Mouse (Mus musculus) midbrain, embryonic 16.5 days (tissue): ENCODE measurements at regions not wholly inside any gene's neighbourhood (a gene's known extent, or its start where the extent isn't known, plus 50 kb on each side); places are given as distances from the start of the nearest gene placed in this dataset.

Source experiments
- ATAC-seq: fragments of 200-750 bp; cut with Nextera tagmentation; 2 replicates; pipeline ENCODE4 v1.8.0; 2017; ENCODE audit warnings: moderate TSS enrichment
- H3K27ac ChIP-seq: fragments of 300-500 bp; sonication (generic); 2 replicates; pipeline ENCODE4 v1.5.1; 2014; ENCODE audit warnings: mild to moderate bottlenecking, low read length, mixed read lengths
- H3K27me3 ChIP-seq: fragments of 300-500 bp; sonication (generic); 2 replicates; pipeline ENCODE4 v1.6.1; 2014; ENCODE audit warnings: low read depth, low read length, mixed read lengths; ENCODE audit not compliant: control insufficient read depth, insufficient read depth
- H3K36me3 ChIP-seq: fragments of 300-500 bp; sonication (generic); 2 replicates; pipeline ENCODE4 v1.6.1; 2014; ENCODE audit warnings: mild to moderate bottlenecking, low read length, moderate library complexity, mixed read lengths; ENCODE audit not compliant: control insufficient read depth, insufficient read depth
- H3K4me1 ChIP-seq: fragments of 300-500 bp; sonication (generic); 2 replicates; pipeline ENCODE4 v1.6.1; 2014; ENCODE audit warnings: mild to moderate bottlenecking, low read length, mixed read lengths; ENCODE audit not compliant: control insufficient read depth, insufficient read depth
- H3K4me2 ChIP-seq: fragments of 300-500 bp; sonication (generic); 2 replicates; pipeline ENCODE4 v1.6.1; 2014; ENCODE audit warnings: mild to moderate bottlenecking, low read length, mixed read lengths
- H3K4me3 ChIP-seq: fragments of 300-500 bp; sonication (generic); 2 replicates; pipeline ENCODE4 v1.5.1; 2014; ENCODE audit warnings: low read depth, mild to moderate bottlenecking, low read length, moderate library complexity, mixed read lengths
- H3K9ac ChIP-seq: fragments of 300-500 bp; sonication (generic); 2 replicates; pipeline ENCODE4 v1.6.1; 2014; ENCODE audit warnings: low read depth, low read length, mixed read lengths
- H3K9me3 ChIP-seq: fragments of 300-500 bp; sonication (generic); replicated peaks from 2 replicates; pipeline ENCODE4 v1.6.1; 2014; ENCODE audit warnings: mild to moderate bottlenecking, low read length, mixed read lengths; ENCODE audit not compliant: control insufficient read depth, poor library complexity, severe bottlenecking
- WGBS: fragments of 180-500 bp; shearing (Covaris S2); extraction: QIAGEN DNeasy Blood & Tissue Kit; methylation state at CpG from one replicate; pipeline ENCODE4 v1.1.7; 2014; 5-methylcytosine and 5-hydroxymethylcytosine counted together

- 75% methylated on average over 4 of the region's 4 CpGs for WGBS
- no peaks in the 10 kb centered on the region for H3K36me3 ChIP-seq
- H3K4me3 ChIP-seq = no peak overlapping the region
- no peak for ATAC-seq
- H3K27me3 ChIP-seq = no peaks in the 10 kb centered on the region
- no peak overlapping the region for H3K4me2 ChIP-seq
- H3K27ac ChIP-seq = no peak overlapping the region
- H3K9ac ChIP-seq = no peak overlapping the region
- no peaks in the 10 kb centered on the region for H3K4me1 ChIP-seq
- H3K9me3 ChIP-seq = no peaks in the 10 kb centered on the region
These were observed 271.6 kb downstream of the Gm826 start for GRCm38 (mm10) chr2:160062148-160062937.

- Histone ChIP-seq H3K4me1 (no peaks in the 10 kb centered on the region), H3K27me3 (no peaks in the 10 kb centered on the region), H3K4me3 (no peak overlapping the region), H3K27ac (no peak overlapping the region), H3K9ac (no peak overlapping the region), H3K4me2 (no peak overlapping the region), H3K9me3 (no peaks in the 10 kb centered on the region), H3K36me3 (no peaks in the 10 kb centered on the region)
- no peak for ATAC-seq
- WGBS = 92% methylated on average over 5 of the region's 5 CpGs
These were observed 273.9 kb downstream of the Gm826 start for GRCm38 (mm10) chr2:160060091-160060490.

- 32% methylated on average over 6 of the region's 6 CpGs for WGBS
- Histone ChIP-seq H3K27ac (no peak overlapping the region), H3K4me1 (no peaks in the 10 kb centered on the region), H3K4me2 (no peak overlapping the region), H3K36me3 (no peaks in the 10 kb centered on the region), H3K4me3 (no peak overlapping the region), H3K27me3 (no peaks in the 10 kb centered on the region), H3K9ac (no peak overlapping the region), H3K9me3 (no peaks in the 10 kb centered on the region)
- ATAC-seq = no peak
These were observed 276.8 kb downstream of the Gm826 start for GRCm38 (mm10) chr2:160057211-160057610.

- H3K4me2 ChIP-seq = no peak overlapping the region
- no peaks in the 10 kb centered on the region for H3K4me1 ChIP-seq
- ATAC-seq = no peak
- H3K4me3 ChIP-seq = no peak overlapping the region
- no peaks in the 10 kb centered on the region for H3K36me3 ChIP-seq
- no peak overlapping the region for H3K9ac ChIP-seq
- H3K9me3 ChIP-seq = 0 out of 2 replicates have a peak, but pooled peaks cover 2% of the 10 kb centered on the region
- no peak overlapping the region for H3K27ac ChIP-seq
- H3K27me3 ChIP-seq = no peaks in the 10 kb centered on the region
- WGBS = 86% methylated on average over 14 of the region's 14 CpGs
These were observed 279.6 kb downstream of the Gm826 start for GRCm38 (mm10) chr2:160054411-160054810.

GRCm38 (mm10) chr2:160048286-160048685 lies 285.7 kb downstream of the Gm826 start:
- ATAC-seq = no peak

GRCm38 (mm10) chr2:160046881-160047543 lies 286.9 kb downstream of the Gm826 start:
- Histone ChIP-seq H3K4me1 (peaks cover 9% of the 10 kb centered on the region; the same call in 1 of the 2 replicates), H3K36me3 (no peaks in the 10 kb centered on the region), H3K9me3 (0 out of 2 replicates have a peak, but pooled peaks cover 2% of the 10 kb centered on the region), H3K27me3 (no peaks in the 10 kb centered on the region; the same call in 1 of the 2 replicates), H3K4me3 (no peak overlapping the region), H3K4me2 (no peak overlapping the region), H3K27ac (no peak overlapping the region), H3K9ac (no peak overlapping the region)
- WGBS = 28% methylated on average over 7 of the region's 7 CpGs
- ATAC-seq = peak; percentile 39; the same call in 1 of the 2 replicates

More at GRCm38 (mm10) chr2:160048286-160048685, 285.7 kb downstream of the Gm826 start:
- Histone ChIP-seq H3K27me3 (no peaks in the 10 kb centered on the region; the same call in 1 of the 2 replicates), H3K4me2 (no peak overlapping the region), H3K9ac (no peak overlapping the region), H3K9me3 (0 out of 2 replicates have a peak, but pooled peaks cover 2% of the 10 kb centered on the region), H3K27ac (no peak overlapping the region), H3K4me3 (no peak overlapping the region), H3K36me3 (no peaks in the 10 kb centered on the region), H3K4me1 (peaks cover 9% of the 10 kb centered on the region; the same call in 1 of the 2 replicates)
- WGBS = 92% methylated on average over 9 of the region's 9 CpGs

- Histone ChIP-seq H3K27ac (no peak overlapping the region), H3K4me3 (no peak overlapping the region), H3K27me3 (no peaks in the 10 kb centered on the region; the same call in 1 of the 2 replicates), H3K4me1 (peaks cover 9% of the 10 kb centered on the region; the same call in 1 of the 2 replicates), H3K9ac (no peak overlapping the region), H3K36me3 (no peaks in the 10 kb centered on the region), H3K9me3 (no peaks in the 10 kb centered on the region), H3K4me2 (no peak overlapping the region)
- ATAC-seq = no peak
- WGBS = 87% methylated on average over 4 of the region's 4 CpGs
These were observed 289.4 kb downstream of the Gm826 start for GRCm38 (mm10) chr2:160044591-160044990.

- 93% methylated on average over 2 of the region's 2 CpGs for WGBS
These were observed 289.8 kb downstream of the Gm826 start for GRCm38 (mm10) chr2:160044184-160044583.

GRCm38 (mm10) chr2:160029432-160029831 lies 304.5 kb downstream of the Gm826 start:
- Histone ChIP-seq H3K27me3 (no peaks in the 10 kb centered on the region), H3K36me3 (no peaks in the 10 kb centered on the region), H3K27ac (no peak overlapping the region), H3K4me3 (no peak overlapping the region), H3K4me1 (no peaks in the 10 kb centered on the region), H3K4me2 (no peak overlapping the region), H3K9me3 (no peaks in the 10 kb centered on the region), H3K9ac (no peak overlapping the region)
- no peak for ATAC-seq
- 88% methylated on average over 1 of the region's 1 CpGs for WGBS

More at GRCm38 (mm10) chr2:160044184-160044583, 289.8 kb downstream of the Gm826 start:
- no peaks in the 10 kb centered on the region for H3K36me3 ChIP-seq
- no peak for ATAC-seq
- H3K4me3 ChIP-seq = no peak overlapping the region
- no peaks in the 10 kb centered on the region for H3K9me3 ChIP-seq
- H3K4me2 ChIP-seq = no peak overlapping the region
- no peak overlapping the region for H3K9ac ChIP-seq
- H3K4me1 ChIP-seq = peaks cover 9% of the 10 kb centered on the region; the same call in 1 of the 2 replicates
- H3K27me3 ChIP-seq = no peaks in the 10 kb centered on the region; the same call in 1 of the 2 replicates
- H3K27ac ChIP-seq = no peak overlapping the region
